Mouse (Mus musculus): ENCODE measurements around the gene Tmem247. TPM values are rescaled to one million over a fixed set of nuclear protein-coding genes. Genes with fewer than 3 reads are reported as not detected.

The Tmem247 gene
- total RNA-seq, 2 experiments from 2014 or later: not detected

DNA sequence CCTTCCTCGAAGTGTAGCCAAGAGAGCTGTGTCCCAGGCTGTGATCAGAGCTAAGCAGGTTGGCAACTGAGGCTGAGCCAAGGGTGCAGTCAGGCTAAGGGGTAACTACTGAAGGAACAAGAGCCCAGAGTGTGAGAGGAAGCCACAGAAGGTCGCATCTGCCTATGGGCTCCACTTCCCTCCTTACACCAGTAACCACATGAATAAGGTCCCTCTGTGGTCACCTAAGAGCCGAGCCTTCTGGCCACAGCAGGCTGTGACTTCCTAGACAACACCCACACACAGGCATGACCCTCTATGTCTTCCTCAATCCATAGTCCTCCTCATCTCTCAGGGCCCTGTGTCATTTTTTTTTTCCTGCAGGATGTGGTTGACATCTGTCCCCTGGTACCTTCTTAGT is 12.9 kb upstream of the Tmem247 start:
- no peak for DNase-seq
- no peak overlapping the region for H3K4me3 ChIP-seq
- no peak overlapping the region for H3K27ac ChIP-seq
- TF ChIP-seq CTCF (IDR thresholded peaks at IDR 0.05): no peak
- intact Hi-C loops (cut with DNase I): loop anchor here (10.0 kb wide), 1 partner anchor 739 kb away; the partner anchor contains the start of gene Prkce

DNA sequence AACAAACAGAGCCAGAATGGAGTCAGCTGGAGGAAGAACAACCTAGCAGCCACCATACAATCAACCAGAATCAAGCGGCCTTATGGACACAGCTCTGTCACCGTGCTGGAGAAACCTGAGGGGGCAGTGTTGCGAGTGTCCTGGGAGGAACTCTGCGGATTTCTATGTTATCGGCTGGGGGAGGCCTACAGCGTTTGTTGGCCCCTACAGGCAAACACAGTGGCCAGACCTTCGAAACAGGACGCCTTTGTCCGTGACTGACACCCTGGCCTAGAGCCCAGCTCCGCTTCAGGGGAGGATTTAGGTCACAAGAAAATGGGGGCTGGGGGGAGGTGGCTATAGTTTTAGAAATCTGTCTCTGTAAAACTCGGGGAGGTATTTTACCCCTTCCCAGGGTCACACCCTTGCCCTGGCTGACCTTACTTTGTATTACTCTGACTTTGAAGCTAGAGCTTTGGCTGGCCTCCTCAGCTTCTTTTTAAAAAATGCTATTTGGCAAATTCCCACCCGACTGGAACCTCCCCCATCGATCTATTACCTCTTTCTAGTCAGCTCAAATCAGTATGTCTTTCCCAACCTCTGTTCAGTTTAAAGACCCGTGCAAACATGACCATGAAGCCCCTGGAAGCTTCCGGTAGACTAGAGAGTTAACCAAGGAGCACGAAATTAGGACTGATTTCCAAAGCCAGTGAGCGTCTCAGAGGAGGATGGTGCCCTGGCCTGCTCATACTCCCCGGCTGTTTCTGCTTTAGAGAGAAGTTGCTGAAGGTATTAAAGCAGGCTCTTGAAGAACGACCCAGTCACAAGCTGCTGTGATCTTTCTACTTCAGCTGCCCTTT is 11.6 kb upstream of the Tmem247 start:
- Histone ChIP-seq H3K4me3 (peak overlapping the region; percentile 58), H3K27ac (peak overlapping the region; percentile 75)
- DNase-seq: peak; percentile 62
- TF ChIP-seq CTCF (IDR thresholded peaks at IDR 0.05): peak; percentile 54
- intact Hi-C loops (cut with DNase I): loop anchor here (1.0 to 10.0 kb wide), 5 partner anchors 78 to 741 kb away; partner anchors contain the start of gene Prkce

DNA sequence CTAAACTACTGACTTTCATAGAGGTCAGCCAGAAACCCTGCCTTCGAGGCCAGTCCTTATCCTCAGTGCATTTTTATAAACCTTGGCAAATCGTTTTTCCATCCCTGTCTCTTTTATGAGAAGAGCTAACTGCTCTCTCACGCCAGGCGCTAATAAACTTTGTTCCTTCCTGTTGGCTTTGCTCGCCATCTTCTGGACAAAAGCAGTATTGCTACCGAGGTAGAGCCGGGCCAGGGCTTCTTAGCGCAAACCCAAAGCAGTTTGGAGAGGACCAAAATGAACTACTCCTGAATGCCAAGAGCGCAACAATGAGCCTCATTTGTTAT is 11.0 kb upstream of the Tmem247 start:
- H3K4me3 ChIP-seq: peak overlapping the region; percentile 58
- intact Hi-C loops (cut with DNase I): loop anchor here (5.0 to 10.0 kb wide), 4 partner anchors 79 to 741 kb away; partner anchors contain the start of gene Prkce
- peak overlapping the region; percentile 75 for H3K27ac ChIP-seq
- TF ChIP-seq CTCF (IDR thresholded peaks at IDR 0.05): peak; percentile 94
- DNase-seq: peak; percentile 80

DNA sequence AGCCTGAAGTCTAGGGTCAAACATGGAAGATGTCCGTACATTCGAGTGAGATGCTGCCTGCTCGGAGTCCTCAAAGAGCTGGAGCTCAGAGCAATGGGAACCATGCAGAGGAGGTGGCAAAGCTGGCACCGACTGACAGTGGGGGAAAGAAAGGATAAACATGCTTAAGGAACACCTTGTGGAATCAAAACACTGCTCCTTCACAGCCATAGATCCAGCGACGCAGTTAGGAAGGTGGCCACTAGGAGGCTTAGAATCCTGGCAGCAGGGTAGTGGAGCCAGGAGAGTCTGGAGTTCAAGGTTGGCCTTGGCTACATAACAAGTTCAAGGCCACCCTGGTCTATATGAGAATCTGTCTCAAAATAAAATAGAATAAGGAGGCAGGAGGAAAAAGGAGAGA is 10.5 kb upstream of the Tmem247 start:
- Histone ChIP-seq H3K27ac (no peak overlapping the region), H3K4me3 (no peak overlapping the region)
- no peak for DNase-seq
- intact Hi-C loops (cut with DNase I): loop anchor here (5.0 to 10.0 kb wide), 4 partner anchors 79 to 742 kb away; partner anchors contain the start of gene Prkce
- no peak for TF ChIP-seq CTCF (IDR thresholded peaks at IDR 0.05)

DNA sequence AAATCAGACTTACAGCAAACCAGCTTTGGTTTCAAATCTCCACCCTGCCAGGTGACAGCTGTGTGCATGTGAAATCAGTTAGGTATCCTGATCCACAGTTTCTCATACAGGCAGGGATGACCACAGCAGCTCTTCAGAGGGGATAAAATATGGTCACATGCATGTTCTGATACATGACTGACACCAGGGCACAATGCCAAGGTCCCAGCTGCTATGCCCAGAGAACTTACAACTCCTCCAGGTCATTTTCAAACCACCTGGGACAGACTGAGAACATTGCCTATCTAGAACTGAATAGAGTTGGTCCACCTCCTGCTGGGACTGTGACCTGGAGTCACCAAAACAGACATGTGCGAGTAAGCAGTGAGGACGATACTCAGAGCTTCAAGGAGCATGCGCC is 10.1 kb upstream of the Tmem247 start:
- intact Hi-C loops (cut with DNase I): loop anchor here (5.0 to 10.0 kb wide), 4 partner anchors 80 to 742 kb away; partner anchors contain the start of gene Prkce
- Histone ChIP-seq H3K4me3 (no peak overlapping the region), H3K27ac (no peak overlapping the region)
- TF ChIP-seq CTCF (IDR thresholded peaks at IDR 0.05): no peak
- no peak for DNase-seq

DNA sequence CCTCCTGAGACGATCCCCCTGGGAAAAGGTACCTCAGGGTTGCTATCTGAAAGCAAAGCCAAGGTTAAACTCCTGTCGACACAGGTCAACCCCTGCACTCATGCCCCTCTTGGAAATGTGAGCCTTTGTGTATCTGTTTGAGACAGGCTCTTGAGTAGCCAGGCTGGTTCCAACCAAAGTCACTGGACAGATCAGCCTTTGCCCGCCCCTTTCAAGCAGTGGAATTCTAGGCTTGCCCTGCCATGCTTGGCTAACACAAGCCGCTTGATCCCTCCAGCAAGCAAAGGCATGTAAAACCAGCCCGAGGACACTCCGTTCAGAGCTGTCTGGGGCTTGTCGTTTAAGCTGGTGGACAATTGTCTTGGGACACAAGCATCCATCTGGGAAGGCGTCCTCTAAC is 8.8 kb upstream of the Tmem247 start:
- TF ChIP-seq CTCF (IDR thresholded peaks at IDR 0.05): no peak
- no peak for DNase-seq
- no peak overlapping the region for H3K4me3 ChIP-seq
- H3K27ac ChIP-seq: no peak overlapping the region
- intact Hi-C loops (cut with DNase I): loop anchor here (5.0 to 10.0 kb wide), 4 partner anchors 81 to 744 kb away; partner anchors contain the start of gene Prkce

DNA sequence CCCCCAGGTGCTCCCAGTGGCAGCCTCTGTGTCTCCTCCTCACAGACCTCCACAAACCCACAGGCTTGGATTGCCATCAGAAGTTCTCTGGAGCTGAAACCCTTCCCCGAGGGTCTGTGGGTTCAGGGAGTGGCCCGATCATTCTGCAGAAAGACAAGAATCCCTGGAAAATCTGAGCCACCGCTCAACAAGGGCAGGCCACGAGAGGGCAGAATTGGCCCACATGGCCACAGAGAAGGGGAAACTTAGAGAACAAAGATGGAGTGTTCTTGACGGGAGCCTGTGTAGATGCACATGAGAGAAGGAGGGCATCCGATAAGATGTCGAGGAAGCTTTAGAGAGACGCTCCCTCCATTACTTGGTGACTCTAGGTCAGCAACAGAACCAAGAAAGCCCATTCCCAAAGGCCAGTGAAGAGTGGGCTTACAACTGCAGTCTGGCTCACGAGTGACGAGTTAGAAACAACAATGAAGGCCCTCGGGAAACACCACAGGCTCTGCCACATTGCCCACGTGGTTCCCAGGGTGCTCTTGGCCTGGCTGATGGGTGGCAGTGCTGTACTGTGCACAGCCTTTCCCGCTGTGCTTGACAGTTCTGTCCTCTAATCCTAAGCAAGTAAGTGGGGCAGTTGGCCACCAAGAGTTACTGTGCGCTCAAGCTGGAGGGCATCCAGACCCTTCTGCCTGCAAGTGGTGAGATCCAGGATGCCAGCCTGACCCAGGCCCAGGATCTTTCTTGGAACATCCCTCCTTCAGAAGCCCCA is 7.2 kb upstream of the Tmem247 start:
- H3K27ac ChIP-seq: no peak overlapping the region
- no peak overlapping the region for H3K4me3 ChIP-seq
- intact Hi-C loops (cut with DNase I): loop anchor here (5.0 to 10.0 kb wide), 4 partner anchors 83 to 745 kb away; partner anchors contain the start of gene Prkce
- DNase-seq: peak; percentile 40
- peak; percentile 64 for TF ChIP-seq CTCF (IDR thresholded peaks at IDR 0.05)

DNA sequence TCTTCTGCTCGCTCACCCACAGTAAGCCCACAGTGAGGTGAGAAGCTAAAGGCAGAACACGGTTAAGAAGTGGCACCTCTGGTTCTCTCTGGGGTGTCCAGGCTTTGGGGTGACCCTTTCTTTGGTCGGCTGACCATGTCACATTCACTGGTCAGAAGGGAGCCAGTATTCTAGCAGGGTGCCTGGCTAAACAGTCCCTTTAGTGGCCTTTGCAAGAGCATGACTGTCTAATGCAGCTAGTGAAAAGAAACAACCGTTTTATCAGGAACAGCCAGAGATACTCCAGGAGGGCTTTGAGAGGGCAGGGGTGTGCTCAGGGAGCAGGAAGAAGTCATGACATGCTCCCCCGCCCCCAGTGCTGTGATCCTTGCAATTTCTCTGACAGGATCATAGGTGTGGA is 5.9 kb upstream of the Tmem247 start:
- no peak overlapping the region for H3K4me3 ChIP-seq
- no peak overlapping the region for H3K27ac ChIP-seq
- intact Hi-C loops (cut with DNase I): no loop called here
- TF ChIP-seq CTCF (IDR thresholded peaks at IDR 0.05): no peak
- DNase-seq: no peak

DNA sequence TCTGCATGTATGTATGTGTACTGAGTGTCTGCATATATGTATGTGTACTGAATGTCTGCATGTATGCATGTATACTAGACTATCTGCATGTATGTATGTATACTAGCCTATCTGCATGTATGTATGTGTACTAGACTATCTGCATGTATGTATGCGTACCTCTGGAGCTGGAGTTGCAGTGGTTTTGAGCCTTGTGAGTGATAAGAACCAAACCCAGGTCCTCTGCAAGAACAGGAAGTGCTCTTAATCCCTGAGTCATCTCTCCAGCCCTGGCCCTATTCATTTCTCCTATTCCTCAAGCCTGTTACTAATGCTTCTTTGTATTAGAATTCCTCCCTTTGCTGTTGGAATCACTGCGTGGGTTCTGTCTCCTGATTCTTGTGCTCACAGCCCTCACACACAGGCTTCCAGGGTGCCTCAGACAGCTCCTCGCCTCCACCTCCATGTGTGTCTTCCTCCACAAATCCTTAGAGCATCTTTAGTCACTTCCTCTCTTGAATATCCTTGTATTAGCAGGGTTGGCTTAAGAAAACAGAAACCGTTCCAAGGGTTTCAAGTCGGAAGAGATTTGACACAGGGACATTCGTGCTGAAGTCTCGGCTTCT is 4.0 kb upstream of the Tmem247 start:
- Histone ChIP-seq H3K27ac (no peak overlapping the region), H3K4me3 (no peak overlapping the region)
- no peak for DNase-seq
- TF ChIP-seq CTCF (IDR thresholded peaks at IDR 0.05): no peak
- intact Hi-C loops (cut with DNase I): no loop called here

DNA sequence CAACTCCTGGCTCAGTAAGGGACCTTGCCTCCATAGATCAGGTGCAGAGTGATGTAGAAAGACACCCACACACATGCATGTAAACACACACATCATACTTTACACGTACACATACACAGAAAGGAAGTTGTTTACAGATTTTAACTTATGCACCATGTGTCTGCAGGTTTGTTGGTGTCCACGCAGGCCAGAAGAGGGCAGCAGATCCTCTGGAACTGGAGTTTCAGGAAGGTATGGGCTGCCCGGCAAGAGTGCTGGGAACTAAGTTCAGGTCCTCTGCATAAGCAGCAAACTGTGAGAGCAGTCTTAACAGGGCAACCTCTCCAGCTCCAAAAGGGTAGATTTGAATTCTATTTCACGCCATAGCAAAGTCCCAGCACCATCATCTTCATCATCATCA is 1.6 kb upstream of the Tmem247 start:
- intact Hi-C loops (cut with DNase I): no loop called here
- no peak overlapping the region for H3K4me3 ChIP-seq
- DNase-seq: no peak
- no peak overlapping the region for H3K27ac ChIP-seq
- no peak; the same call in 1 of the 2 replicates for TF ChIP-seq CTCF (IDR thresholded peaks at IDR 0.05)

DNA sequence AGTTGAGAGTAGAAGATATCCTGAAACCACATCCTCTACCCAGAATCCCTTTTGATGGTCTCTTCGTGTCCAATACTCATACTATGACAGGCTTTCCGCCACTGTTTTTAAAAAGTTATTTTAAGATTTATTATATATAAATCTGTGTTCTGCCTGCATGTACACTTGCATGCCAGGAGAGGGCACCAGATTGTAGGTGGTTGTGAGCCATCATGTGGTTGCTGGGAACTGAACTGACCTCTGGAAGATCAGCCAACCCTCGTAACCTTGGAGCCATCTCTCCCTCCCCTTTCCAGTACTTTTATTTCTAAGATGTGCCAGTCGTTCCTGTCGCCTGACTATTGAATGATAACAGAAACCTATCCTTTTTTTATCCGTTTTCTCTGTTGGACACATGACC is 1.6 kb downstream of the Tmem247 start:
- Histone ChIP-seq H3K27ac (no peak overlapping the region), H3K4me3 (no peak overlapping the region)
- peak; percentile 85 for TF ChIP-seq CTCF (IDR thresholded peaks at IDR 0.05)
- peak; percentile 60 for DNase-seq
- intact Hi-C loops (cut with DNase I): loop anchor here (1.0 to 2.0 kb wide), 2 partner anchors 126 to 330 kb away; no protein-coding TSS in a partner anchor

DNA sequence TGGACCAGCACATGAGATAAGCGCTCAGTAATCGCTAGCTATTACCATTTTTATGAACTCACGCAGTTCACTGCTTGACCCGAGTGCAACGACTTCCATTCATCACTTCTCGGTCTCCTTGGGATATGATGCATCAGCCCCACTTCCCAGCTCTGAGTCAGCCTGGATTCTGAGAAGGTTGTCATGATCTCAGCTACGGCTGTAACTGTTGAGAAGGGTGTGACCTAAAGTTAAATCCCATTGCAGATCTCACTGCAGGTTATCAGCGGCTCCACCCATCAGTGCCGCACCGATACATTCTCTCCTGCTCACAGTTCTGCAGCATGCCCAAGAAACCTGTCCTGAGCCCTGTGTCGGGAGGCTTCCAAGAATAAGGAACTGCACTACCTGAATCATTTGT is 2.6 kb downstream of the Tmem247 start:
- intact Hi-C loops (cut with DNase I): loop anchor here (1.0 to 2.0 kb wide), 2 partner anchors 125 to 329 kb away; no protein-coding TSS in a partner anchor
- no peak for DNase-seq
- H3K4me3 ChIP-seq: no peak overlapping the region
- H3K27ac ChIP-seq: no peak overlapping the region
- TF ChIP-seq CTCF (IDR thresholded peaks at IDR 0.05): no peak

Data from gastrocnemius, adult 2 months (tissue).